Mouse (Mus musculus) spleen, adult 18-20 months (tissue): ENCODE results near the gene 1700008O03Rik.

Experiments
- DNase-seq, 2 experiments: peaks; one replicate each; pipeline ENCODE4 v3.0.0; 2022; ENCODE audit warnings: mixed read lengths in 2 of 2

Gene 1700008O03Rik

DNA sequence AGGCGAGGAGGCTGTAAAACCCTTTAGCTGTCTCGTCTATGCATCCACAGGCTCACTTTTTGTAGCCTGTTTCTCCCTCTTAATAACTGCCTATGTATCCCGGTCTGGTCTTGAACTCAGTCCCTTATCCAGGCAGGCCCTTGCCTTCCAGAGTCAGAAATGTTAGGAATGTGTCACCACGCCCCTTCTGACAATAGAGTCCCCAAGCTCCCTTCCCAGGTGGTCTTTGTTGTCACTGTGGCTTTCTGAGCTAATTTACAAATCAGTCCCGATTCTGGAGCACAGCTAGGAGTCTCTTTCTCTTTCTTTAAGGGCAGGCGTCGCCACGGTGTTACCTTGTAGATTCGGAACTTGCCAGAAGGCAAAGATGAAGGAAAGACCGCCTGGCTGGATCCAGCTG, 10.4 kb downstream of the 1700008O03Rik start:
- DNase-seq: no peak

DNA sequence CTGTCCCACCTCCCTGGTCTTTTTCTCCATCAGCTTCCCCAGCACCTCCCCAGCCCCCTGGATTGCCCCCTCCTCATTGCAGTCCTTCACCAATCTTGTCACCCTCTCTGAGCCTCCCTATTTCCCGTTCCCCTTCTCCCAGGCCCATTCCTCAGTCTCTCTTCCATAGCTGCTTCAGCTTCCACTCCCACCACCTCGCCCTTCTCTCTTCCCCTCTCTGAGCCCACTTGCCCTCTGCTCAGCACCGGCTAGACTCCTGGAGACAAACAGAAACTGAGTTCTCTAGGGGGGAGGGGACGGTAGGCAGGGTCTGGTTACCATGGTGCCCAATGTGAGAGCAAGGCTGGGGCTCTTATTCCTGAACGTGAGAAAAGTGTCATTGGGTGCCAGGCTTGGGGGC, 10.9 kb downstream of the 1700008O03Rik start:
- no peak for DNase-seq

DNA sequence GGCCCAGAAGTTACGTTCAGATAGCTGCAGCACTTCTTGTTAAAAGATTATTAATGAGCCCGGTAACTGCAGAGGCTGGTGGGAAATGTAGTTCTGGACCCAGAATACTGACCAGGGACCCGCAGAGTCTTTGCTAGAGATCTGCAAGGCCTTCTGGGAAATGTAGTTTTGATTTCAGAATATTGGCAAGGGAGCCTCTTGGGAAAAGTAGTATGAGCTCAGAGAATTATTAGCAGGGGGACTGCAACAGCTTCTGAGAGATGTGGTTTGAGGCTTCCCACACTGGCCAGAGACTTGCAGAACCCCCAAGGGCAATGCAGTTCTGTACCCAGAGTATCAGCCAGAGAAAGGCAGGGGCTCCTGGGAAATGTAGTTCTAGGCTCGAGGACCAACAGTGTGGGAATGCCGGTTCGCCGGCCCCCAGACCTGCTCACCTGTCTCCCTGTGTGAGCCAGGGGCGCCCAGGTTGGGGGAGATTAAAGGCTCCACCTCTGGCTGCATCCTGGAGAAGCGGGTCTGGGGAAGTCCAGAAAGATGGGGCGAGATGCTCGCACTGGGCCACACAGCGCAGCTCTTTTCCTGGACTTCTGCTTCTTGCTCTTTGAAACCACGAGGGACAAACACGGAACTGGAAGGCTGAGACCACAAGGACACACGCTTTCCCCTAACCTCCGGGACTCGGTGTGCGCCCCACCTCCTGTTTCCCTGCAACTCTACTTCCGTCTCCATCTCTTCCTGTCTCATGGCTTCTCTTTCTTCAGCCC, 11.5 kb downstream of the 1700008O03Rik start:
- peak; percentile 59 to 72 for DNase-seq

DNA sequence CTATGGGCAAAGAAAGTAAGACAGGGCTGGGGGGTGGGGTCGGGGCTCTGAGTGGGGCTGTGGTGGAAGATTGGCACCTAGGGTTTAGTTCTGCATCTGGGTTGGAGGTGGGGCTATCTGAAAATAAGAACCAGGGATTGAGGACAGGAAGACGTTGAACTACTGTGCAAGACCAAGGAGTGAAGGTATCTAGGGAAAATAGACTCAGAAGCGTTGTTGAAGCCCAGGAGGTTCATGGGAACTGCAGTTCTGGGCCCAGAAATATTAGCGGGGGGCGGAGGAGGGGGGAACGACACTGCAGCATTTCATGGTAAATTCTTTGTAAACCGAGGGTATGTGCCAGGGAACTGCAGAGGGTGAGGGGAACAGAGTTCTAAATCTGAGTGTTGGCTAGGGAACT, 12.2 kb downstream of the 1700008O03Rik start:
- DNase-seq: no peak

DNA sequence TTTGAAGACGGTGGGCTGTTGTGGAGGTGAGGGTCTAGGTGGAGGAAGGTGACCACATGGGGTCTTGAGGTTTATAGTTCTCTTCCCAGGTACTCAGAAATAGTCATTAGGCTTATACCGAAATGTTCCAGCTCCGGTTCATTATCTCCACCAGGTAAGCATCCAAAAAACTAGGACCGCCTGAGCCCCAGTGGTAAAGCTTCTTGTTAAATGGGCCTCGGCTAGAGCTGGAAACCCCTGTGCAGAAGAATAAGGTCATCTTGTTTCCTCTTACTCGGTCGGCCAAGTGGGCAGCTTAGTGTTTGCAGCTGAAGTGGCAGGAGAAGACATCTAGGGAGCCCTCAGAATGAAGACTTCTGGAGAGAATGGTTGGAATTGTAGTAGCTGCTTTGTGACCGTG, 12.9 kb downstream of the 1700008O03Rik start:
- no peak for DNase-seq

DNA sequence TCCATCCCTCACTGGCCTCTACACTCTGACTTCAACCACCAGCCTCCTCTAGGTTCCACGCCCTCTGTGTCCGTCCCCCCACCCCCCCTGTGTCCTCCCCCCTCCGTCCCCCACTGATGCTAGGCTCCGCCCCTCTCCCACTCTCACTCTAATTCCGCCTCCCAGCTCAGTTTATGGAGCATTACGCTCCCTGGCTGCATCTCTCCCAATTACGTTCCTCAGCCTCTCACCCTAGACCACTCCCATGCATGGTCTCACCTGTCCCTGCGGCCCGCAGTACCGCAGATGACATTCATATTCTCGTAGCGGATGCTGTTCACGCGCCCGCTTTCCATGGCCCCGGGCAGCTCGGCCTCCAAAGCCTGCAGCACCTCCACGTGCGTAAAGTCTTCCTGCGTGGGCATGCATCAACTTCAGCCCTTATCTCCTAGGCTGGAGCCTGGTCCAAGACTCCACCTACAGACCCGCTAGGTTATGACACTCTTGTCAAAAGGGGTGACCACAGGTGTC, 24.8 kb downstream of the 1700008O03Rik start:
- peak; percentile 13 to 23 for DNase-seq

DNA sequence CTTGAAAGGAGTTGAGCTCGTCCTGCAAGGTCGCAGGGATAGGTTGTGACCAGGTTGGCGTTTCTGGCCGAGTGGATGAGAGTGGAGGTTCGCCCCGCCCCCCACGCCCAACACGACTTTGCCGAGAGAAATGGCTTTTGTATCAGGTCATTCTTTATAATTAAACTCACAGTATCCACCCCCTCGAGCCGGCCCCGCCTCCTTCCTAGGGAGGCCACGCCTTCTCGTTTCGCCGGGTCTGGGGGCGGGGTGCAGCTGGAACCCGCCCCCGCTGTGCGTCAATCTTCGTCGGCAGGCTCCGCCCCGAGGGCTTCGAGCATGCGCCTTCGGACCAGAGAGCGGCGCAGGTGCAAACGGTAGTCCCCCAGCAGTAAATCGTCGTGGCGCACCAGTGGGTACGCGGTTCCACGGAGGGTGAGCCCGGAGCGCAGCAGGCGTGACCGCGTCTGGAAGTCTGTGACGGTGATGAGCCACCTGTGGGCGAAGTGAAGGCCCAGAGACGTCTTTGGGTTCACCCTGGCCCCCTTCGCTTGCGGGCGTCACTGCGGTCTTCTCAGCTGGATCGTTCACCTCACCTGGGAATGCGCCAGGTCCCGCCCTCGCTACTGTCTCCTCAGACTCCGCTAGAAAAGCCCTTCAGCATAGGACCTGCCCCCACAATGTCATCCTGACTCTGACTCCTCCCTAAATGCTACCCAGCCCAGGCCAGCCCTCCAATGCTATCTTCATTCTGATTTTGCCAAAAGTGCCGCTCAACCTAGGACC, 25.5 kb downstream of the 1700008O03Rik start:
- DNase-seq: peak; percentile 92 to 97

DNA sequence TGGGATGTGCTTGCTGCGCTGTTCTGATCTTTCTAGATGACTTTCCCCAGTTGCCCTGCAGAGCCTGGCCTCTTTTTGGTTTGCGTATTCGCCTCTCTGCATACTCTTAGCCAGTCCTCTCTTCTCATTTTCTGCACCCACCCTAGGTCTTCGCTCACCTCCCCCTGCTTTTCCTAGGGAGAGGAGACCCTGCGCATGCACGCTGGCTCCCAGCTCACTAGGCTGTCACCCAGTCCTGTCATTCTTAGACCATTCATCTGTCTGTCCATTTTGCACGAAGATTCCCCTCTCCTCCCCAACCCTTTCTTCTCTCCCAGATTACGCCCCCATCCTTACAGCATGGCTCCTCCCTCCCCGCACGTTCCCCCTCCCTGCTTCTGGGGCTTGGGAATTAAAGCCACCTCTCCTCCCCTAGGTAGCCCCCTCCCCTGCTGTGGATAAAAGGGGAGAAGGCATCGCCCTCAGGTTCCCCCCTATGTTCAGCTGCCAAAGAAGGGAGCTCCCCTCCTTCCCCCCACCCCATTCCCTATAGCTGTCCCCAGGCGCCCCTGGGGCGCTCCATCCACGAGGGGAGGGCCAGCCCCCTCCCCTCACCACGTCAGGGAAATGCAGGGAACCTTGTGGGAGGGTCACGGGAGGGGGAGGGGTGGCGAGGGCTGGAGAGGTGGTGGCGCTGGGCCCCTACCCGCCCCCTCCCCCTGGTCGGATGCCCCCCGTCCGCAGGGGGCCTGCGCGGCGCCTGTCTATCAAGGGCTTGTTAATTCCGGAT, 26.6 kb downstream of the 1700008O03Rik start:
- peak; percentile 13 to 20 for DNase-seq

DNA sequence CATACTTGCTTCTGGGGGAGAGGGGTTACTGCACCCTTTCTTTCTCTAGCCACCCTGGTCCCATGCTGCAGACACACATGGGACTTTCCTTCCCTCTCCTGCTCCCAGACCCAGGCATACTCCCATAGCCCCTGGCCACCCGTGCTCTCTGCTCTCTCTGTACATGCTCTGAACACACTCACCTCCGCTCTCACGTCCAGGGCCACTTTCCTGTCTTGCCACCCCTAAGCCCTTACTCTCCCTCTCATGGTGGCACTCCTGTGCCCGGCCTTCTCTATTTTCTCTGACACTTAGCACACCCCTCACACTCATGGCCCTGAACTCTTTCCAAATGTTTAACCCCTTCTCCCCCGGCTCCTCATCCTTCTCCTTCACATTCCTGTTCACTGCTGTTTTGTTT, 27.6 kb downstream of the 1700008O03Rik start:
- no peak for DNase-seq

DNA sequence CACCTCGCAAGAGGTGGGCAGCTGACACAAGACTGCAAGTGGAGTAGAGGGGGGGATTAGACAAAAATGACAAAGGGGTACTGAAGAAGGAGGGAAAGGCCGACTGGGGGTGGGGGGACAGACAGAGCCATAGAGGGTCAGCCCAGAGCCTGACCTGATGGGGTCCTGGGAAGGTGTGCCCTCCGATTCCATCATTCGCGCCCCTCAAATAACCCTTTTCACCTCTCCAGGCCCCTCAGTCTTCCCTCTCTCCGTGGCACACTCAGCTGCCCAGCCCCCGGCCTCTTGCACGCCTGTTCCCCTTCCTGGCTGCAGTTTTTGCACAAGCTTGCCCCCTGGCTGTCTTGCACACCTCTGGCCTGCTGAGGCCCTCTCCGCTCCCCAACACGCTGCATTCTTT, 28.1 kb downstream of the 1700008O03Rik start:
- no peak for DNase-seq

DNA sequence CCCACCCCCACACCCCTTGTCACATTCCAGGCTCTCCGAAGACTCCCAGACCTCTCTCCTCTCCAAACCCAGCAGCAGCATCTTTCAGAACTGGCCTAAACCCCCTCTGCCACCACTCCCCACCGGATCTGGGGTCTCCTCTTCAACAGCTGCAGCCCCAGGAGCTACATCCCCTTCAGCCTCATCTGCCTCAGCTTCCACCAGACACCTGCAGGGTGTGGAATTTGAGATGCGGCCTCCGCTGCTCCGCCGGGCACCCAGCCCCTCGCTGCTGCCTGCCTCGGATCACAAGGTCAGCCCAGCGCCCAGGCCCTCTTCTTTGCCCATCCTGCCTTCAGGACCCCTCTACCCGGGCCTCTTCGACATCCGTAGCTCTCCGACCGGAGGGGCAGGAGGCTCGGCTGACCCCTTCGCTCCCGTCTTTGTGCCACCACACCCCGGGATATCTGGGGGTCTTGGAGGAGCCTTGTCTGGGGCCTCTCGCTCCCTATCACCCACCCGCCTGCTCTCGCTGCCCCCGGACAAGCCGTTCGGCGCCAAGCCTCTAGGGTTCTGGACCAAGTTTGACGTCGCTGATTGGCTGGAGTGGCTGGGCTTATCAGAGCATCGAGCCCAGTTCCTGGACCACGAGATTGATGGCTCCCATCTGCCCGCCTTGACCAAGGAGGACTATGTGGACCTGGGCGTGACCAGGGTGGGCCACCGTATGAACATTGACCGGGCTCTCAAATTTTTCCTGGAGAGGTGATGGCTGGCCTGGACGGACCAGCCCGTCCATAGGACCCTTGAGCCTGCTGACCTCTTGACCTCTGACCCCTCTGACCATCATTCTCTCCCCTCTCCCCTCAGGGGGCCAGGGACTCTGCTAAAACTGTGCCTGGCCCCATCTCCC, 28.8 kb downstream of the 1700008O03Rik start:
- peak in 1 of 2 experiments; percentile 15 for DNase-seq

DNA sequence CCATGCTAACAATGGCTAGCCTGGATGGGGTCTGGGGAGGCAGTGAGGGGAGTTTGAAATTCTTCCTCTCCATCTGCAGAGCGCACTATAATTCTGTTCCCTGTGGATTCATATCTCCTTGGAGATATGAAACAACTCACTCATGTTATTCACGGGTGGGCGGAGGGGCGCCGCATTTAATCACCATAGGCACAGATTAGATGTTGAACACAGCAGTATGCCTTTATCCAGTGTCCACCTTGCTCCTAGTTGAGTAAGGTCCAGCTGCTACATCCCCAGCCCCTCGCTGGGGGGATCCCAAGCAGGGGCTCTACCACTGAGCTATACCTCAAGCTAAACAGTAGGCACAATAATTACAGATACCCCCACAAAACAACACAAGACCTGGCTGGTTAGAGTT, 30.2 kb downstream of the 1700008O03Rik start:
- DNase-seq: no peak

DNA sequence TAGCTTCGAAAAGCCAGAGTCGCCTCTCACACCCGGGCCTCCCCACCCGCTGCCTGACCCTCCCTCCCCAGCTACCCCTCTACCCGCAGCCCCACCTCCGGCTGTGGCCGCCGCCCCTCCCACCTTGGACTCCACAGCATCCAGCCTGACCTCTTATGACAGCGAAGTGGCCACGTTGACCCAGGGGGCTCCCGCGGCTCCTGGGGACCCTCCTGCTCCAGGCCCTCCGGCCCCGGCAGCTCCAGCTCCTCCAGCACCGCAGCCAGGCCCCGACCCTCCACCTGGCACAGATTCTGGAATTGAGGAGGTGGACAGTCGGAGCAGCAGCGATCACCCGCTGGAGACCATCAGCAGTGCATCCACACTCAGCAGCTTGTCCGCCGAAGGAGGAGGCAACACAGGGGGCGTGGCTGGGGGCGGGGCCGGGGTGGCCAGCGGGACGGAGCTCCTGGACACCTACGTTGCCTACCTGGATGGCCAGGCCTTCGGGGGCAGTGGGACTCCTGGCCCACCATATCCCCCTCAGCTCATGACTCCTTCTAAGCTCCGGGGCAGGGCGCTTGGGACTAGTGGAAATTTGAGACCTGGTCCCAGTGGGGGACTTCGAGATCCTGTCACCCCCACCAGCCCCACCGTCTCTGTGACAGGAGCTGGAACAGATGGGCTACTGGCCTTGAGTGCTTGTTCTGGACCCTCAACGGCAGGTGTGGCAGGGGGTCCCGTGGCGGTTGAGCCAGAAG, 31.8 kb downstream of the 1700008O03Rik start:
- DNase-seq: no peak

DNA sequence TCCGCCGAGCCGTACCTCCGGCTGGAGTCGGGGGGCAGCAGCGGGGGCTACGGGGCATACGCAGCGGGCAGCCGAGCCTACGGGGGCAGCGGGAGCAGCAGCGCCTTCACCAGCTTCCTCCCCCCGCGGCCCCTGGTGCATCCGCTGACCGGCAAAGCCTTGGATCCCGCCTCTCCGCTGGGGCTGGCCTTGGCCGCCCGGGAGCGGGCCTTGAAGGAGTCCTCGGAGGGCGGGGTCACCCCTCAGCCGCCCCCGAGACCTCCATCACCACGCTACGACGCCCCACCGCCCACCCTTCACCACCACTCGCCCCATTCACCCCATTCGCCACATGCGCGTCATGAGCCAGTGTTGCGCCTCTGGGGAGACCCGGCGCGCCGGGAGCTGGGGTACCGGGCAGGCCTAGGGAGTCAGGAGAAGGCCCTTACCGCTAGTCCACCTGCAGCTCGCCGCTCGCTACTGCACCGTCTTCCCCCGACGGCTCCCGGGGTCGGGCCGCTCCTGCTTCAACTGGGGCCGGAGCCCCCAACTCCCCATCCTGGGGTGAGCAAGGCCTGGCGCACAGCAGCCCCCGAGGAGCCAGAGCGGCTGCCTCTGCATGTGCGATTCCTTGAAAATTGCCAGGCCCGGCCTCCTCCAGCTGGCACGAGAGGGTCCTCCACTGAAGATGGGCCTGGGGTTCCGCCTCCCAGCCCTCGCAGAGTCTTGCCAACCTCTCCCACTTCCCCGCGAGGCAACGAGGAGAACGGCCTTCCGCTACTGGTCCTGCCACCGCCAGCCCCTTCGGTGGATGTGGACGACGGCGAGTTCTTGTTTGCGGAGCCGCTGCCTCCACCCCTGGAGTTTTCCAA, 32.6 kb downstream of the 1700008O03Rik start:
- peak in 1 of 2 experiments; percentile 10 for DNase-seq

DNA sequence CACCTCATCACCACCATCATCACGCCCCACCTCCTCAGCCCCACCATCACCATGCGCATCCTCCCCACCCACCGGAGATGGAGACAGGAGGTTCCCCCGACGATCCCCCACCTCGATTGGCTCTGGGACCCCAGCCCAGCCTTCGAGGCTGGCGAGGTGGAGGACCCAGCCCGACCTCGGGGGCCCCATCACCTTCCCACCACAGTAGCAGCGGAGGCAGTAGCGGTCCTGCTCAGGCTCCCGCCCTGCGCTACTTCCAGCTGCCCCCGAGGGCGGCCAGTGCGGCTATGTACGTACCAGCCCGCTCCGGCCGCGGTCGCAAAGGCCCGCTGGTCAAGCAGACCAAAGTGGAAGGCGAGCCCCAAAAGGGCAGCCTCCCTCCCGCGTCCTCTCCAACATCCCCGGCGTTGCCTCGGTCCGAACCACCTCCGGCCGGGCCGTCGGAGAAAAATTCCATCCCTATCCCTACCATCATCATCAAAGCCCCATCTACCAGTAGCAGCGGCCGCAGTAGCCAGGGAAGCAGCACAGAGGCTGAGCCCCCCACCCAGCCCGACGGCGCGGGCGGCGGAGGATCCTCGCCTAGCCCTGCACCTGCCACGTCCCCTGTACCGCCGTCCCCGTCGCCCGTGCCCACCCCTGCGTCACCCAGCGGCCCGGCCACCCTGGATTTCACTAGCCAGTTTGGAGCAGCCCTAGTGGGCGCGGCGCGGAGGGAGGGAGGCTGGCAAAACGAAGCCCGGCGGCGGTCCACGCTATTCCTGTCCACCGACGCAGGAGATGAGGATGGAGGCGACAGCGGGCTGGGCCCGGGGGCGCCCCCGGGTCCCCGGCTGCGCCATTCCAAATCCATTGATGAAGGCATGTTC, 33.5 kb downstream of the 1700008O03Rik start:
- peak in 1 of 2 experiments; percentile 5 for DNase-seq

DNA sequence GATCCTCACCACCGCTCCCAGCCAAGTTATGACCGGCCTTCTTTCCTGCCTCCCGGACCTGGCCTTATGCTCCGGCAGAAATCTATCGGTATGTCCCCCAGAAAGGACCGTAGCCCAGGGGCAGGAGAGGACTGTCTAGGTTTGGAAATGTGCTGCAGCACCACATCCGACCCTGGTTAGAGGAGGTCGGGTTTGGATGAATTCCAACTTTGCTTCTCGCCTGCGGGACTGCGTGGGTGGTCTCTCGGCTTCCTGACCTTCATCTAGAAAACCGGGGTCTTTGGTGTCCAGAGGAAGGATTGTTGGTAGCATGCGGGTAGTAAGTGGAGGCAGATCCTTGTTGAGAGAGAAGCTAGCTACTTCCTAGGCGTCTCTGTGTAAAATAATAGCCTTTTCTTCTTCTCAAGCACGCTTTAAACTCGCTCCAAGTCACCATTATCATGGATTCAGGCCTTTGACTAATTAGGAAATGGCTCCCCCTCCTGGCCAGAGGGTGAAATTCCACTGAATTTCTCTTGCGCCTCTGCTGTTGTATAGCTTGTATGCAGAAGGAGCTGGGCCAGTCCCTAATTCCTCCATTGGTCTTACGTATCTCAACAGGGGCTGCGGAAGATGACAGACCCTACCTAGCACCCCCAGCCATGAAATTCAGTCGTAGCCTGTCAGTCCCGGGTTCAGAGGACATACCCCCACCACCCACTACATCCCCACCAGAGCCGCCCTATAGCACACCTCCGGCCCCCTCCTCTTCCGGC, 34.5 kb downstream of the 1700008O03Rik start:
- peak; percentile 40 to 70 for DNase-seq

DNA sequence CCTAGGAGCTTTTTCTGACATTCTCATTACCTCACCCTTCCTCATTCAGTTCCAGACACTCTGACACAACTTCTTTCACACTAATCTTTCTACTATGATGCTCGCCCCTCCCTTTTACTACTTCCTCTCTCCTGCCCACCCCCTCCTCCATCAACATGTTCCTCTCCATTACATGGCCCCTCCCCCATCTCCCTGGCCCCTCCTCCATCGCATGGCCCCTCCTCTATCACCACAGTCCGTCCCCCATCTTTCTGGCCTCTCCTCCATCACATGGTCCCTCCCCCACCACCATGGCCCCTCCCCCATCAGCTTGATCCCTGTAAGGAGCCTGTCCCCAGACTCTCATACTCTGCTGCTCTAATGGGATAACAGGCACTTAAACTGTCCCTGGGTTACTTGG, 36.6 kb downstream of the 1700008O03Rik start:
- no peak for DNase-seq

DNA sequence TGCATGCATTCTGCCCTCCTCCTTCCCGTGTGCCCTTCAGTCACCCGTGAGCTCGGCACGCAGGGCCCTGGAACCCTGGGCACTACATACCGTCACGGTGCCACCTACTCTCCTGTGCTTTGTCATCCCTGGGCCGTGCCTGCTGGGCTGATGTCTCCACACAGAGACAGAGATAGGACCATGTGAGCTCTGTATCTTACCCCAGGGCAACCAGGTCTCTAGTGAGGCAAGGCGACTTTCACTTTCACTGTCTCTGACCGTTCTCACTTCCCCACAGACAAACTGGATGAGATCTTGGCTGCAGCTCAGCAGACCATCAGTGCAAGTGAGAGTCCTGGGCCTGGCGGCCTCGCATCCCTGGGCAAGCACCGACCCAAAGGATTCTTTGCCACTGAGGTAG, 41.0 kb downstream of the 1700008O03Rik start:
- peak; percentile 20 to 44 for DNase-seq
